In the genomic region with DNA sequence AGATGAGACGGTGACA, we compare ENCODE assay signal across 7 mouse cellular contexts. TPM values are rescaled to one million over a fixed set of nuclear protein-coding genes. Genes with fewer than 3 reads are reported as not detected.
A peak's percentile ranks its signal among the peaks of the same experiment; 100 is the strongest.
DNase-seq lines count a peak whose midpoint lies in the region; ATAC-seq and TF ChIP-seq lines count a peak whose summit lies in the region.

A gene (plus strand): TSS at position 8 of the 16 bp plus-strand sequence.

- no peaks in the 10 kb centered on the region for H3K9me3 ChIP-seq in neural tube, embryonic 13.5 days

- peak within 1 kb of the TSS; percentile 85 for H3K27ac ChIP-seq in testis, adult 2 months (ENCODE audit: control insufficient read depth, insufficient read depth, low read depth, low read length)
- H3K27ac ChIP-seq in neural tube, embryonic 13.5 days (replicated peaks) = peak within 1 kb of the TSS; percentile 90

- H3K4me2 ChIP-seq in neural tube, embryonic 13.5 days = peak within 1 kb of the TSS; percentile 85

- peak within 1 kb of the TSS; percentile 91 for H3K9ac ChIP-seq in neural tube, embryonic 13.5 days

- TF ChIP-seq POLR2A in testis, adult 2 months (IDR thresholded peaks at IDR 0.05; ENCODE audit: control insufficient read depth, low read depth, low read length) = no peak

- no peaks in the 10 kb centered on the region for H3K36me3 ChIP-seq in testis, adult 2 months (ENCODE audit: control insufficient read depth, insufficient read depth, low read length)
- peaks cover 13% of the 10 kb centered on the region; the same call in 1 of the 2 replicates for H3K36me3 ChIP-seq in neural tube, embryonic 13.5 days

- DNase-seq in testis, postnatal 14 days (ENCODE audit: low spot score) = no peak
- DNase-seq in gonadal fat pad, adult 2 months (ENCODE audit: low read depth) = no peak
- DNase-seq in left cerebral cortex, adult 8-10 months (ENCODE audit: low spot score in 2 of 2) = no peak
- no peak for DNase-seq in spleen, adult 12 weeks (ENCODE audit: low spot score)
- DNase-seq in kidney, postnatal 14 days = no peak

- ATAC-seq in neural tube, embryonic 13.5 days (ENCODE audit: low read depth) = no peak

- H3K4me1 ChIP-seq in testis, adult 2 months (ENCODE audit: control insufficient read depth, insufficient read depth, low read length) = peaks cover 11% of the 10 kb centered on the region
- peaks cover 47% of the 10 kb centered on the region for H3K4me1 ChIP-seq in neural tube, embryonic 13.5 days (replicated peaks)

- 0% methylated on average over 1 of the region's 1 CpGs for WGBS in neural tube, embryonic 13.5 days

- peak within 1 kb of the TSS; percentile 88 for H3K4me3 ChIP-seq in testis, adult 2 months (ENCODE audit: control insufficient read depth, low read depth, low read length)
- H3K4me3 ChIP-seq in neural tube, embryonic 13.5 days = peak within 1 kb of the TSS; percentile 64

- no peaks in the 10 kb centered on the region for H3K27me3 ChIP-seq in testis, adult 2 months (ENCODE audit: control insufficient read depth, insufficient read depth, low read length)
- H3K27me3 ChIP-seq in neural tube, embryonic 13.5 days = no peaks in the 10 kb centered on the region

- TF ChIP-seq CTCF in testis, adult 2 months (IDR thresholded peaks at IDR 0.05; ENCODE audit: control insufficient read depth, insufficient read depth, insufficient replicate concordance, low read depth, low read length) = no peak

RNA-seq across cellular contexts. Expression of the gene that starts here (rescaled TPM):
- polyA plus RNA-seq in testis, adult 2 months (2012; rRNA removed) = 30.7 and 31.2 TPM in 2 replicates
- polyA plus RNA-seq in gonadal fat pad, adult 2 months (2012; rRNA removed) = 13.1 and 18.5 TPM in 2 replicates
- 100 to 1,000 TPM; 163 to 169 (median 166) TPM for total RNA-seq in left cerebral cortex, adult 8-10 months (2022)
- 3.7 and 3.9 TPM in 2 replicates for polyA plus RNA-seq in neural tube, embryonic 13.5 days (2015; fragmentation: Nextera tagmentation; extraction: Ambion mirVana)
